Mouse (Mus musculus): ENCODE measurements around the gene Fbxo24.

GRCm38 (mm10) chr5:137647827-137648601, 19.2 kb upstream of the Fbxo24 start:
- no peak for TF ChIP-seq ZNF384 (IDR thresholded peaks at IDR 0.05; ENCODE audit: low read depth, low read length)
- no peak for TF ChIP-seq HCFC1 (IDR thresholded peaks at IDR 0.05; ENCODE audit: borderline replicate concordance, insufficient read depth, low read length)

Data from ES-E14 (cell line).